Mouse (Mus musculus): Measurements from ENCODE around the gene Cd59b. TPM values are rescaled to one million over a fixed set of nuclear protein-coding genes. Genes with fewer than 3 reads are reported as not detected.

Cd59b gene
- total and polyA plus RNA-seq, 3 experiments = 0.38 TPM; not detected in 2

- H3K9ac ChIP-seq (ENCODE audit: control insufficient read depth, low read depth, low read length, poor library complexity, severe bottlenecking) = peak within 1 kb of the TSS; percentile 88
- H3K4me3 ChIP-seq (ENCODE audit: control insufficient read depth in 1 of 2, insufficient read depth in 1 of 2, low read depth in 2 of 2, low read length in 2 of 2) = peak within 1 kb of the TSS; percentile 97 to 100
- H3K79me2 ChIP-seq (ENCODE audit: control insufficient read depth, insufficient read depth, low read length, poor library complexity) = peaks cover 16% of the 10 kb centered on the region
- H3K27me3 ChIP-seq (ENCODE audit: control insufficient read depth in 1 of 2, insufficient read depth in 2 of 2, low read length in 2 of 2) = no peaks in the 10 kb centered on the region
- peaks cover 8 to 11% of the 10 kb centered on the region in 2 experiments for H3K4me1 ChIP-seq (ENCODE audit: control insufficient read depth in 1 of 2, insufficient read depth in 2 of 2, low read length in 2 of 2)
- TF ChIP-seq CHD1 (IDR thresholded peaks at IDR 0.05; ENCODE audit: low read depth, low read length) (0 out of 2 replicates have a peak, but pooled peaks have one; percentile 33), GATA1 (IDR thresholded peaks at IDR 0.05; ENCODE audit: low read depth, low read length) (no peak)
- peaks cover 0 to 15% of the 10 kb centered on the region in 2 experiments for H3K36me3 ChIP-seq (ENCODE audit: control insufficient read depth in 1 of 2, insufficient read depth in 2 of 2, low read length in 2 of 2)
- H3K9me3 ChIP-seq (replicated peaks; ENCODE audit: insufficient read depth, low read length) = no peaks in the 10 kb centered on the region
- DNase-seq (ENCODE audit: low read depth, low spot score) = peak; percentile 61
- peak within 1 kb of the TSS; percentile 58 for H3K27ac ChIP-seq (ENCODE audit: control insufficient read depth, low read depth, low read length)
These were observed 41.4 kb upstream of the Cd59b start, which contains the start of gene 4931422A03Rik for GRCm38 (mm10) chr2:104028139-104028723. Gene 4931422A03Rik, minus strand, starts transcription at chr2:104028361.

- Histone ChIP-seq H3K4me3 (ENCODE audit: control insufficient read depth in 1 of 2, insufficient read depth in 1 of 2, low read depth in 2 of 2, low read length in 2 of 2) (peak overlapping the region; percentile 97 to 100; a peak in 3 of 4 replicates), H3K27me3 (ENCODE audit: control insufficient read depth in 1 of 2, insufficient read depth in 2 of 2, low read length in 2 of 2) (no peaks in the 10 kb centered on the region), H3K79me2 (ENCODE audit: control insufficient read depth, insufficient read depth, low read length, poor library complexity) (peaks cover 16% of the 10 kb centered on the region), H3K9ac (ENCODE audit: control insufficient read depth, low read depth, low read length, poor library complexity, severe bottlenecking) (peak overlapping the region; percentile 88), H3K27ac (ENCODE audit: control insufficient read depth, low read depth, low read length) (no peak overlapping the region), H3K4me1 (ENCODE audit: control insufficient read depth in 1 of 2, insufficient read depth in 2 of 2, low read length in 2 of 2) (peaks cover 8 to 11% of the 10 kb centered on the region in 2 experiments), H3K36me3 (ENCODE audit: control insufficient read depth in 1 of 2, insufficient read depth in 2 of 2, low read length in 2 of 2) (peaks cover 2 to 14% of the 10 kb centered on the region in 2 experiments), H3K9me3 (replicated peaks; ENCODE audit: insufficient read depth, low read length) (no peaks in the 10 kb centered on the region)
- DNase-seq (ENCODE audit: low read depth, low spot score) = peak; percentile 73
- TF ChIP-seq POLR2A (IDR thresholded peaks at IDR 0.05; ENCODE audit: control insufficient read depth in 1 of 2, insufficient read depth in 1 of 2, low read depth in 1 of 2, low read length in 2 of 2, poor library complexity in 1 of 2) (no peak), KAT2A (conservative IDR thresholded peaks at IDR 0.05; ENCODE audit: low read depth, low read length) (no peak), EP300 (IDR thresholded peaks at IDR 0.05; ENCODE audit: low read depth in 1 of 2, low read length in 2 of 2) (peak; percentile 65 to 81), MXI1 (IDR thresholded peaks at IDR 0.05; ENCODE audit: low read depth, low read length) (peak; percentile 92; the same call in 1 of the 2 replicates), ZC3H11A (IDR thresholded peaks at IDR 0.05; ENCODE audit: low read depth, low read length) (no peak), MYB (IDR thresholded peaks at IDR 0.05; ENCODE audit: low read depth, low read length) (no peak), TBP (IDR thresholded peaks at IDR 0.05; ENCODE audit: low read depth, low read length) (no peak), GATA1 (IDR thresholded peaks at IDR 0.05; ENCODE audit: low read depth, low read length) (peak; percentile 86), HCFC1 (IDR thresholded peaks at IDR 0.05; ENCODE audit: low read depth, low read length) (peak; percentile 29; the same call in 1 of the 2 replicates), CHD2 (IDR thresholded peaks at IDR 0.05; ENCODE audit: low read length) (no peak), E2F4 (IDR thresholded peaks at IDR 0.05; ENCODE audit: borderline replicate concordance, low read depth, low read length) (no peak), UBTF (IDR thresholded peaks at IDR 0.05; ENCODE audit: borderline replicate concordance, insufficient read depth, low read depth, low read length) (no peak), TAL1 (IDR thresholded peaks at IDR 0.05; ENCODE audit: low read length) (peak; percentile 89), BHLHE40 (IDR thresholded peaks at IDR 0.05; ENCODE audit: borderline replicate concordance, low read depth, low read length) (peak; percentile 73; the same call in 1 of the 2 replicates), GABPA (IDR thresholded peaks at IDR 0.05; ENCODE audit: low read depth, low read length) (no peak), RAD21 (IDR thresholded peaks at IDR 0.05; ENCODE audit: low read depth, low read length) (no peak), NELFE (IDR thresholded peaks at IDR 0.05; ENCODE audit: low read depth, low read length) (0 out of 2 replicates have a peak, but pooled peaks have one; percentile 28), TCF12 (IDR thresholded peaks at IDR 0.05; ENCODE audit: low read depth, low read length) (peak; percentile 88), MYC (IDR thresholded peaks at IDR 0.05; ENCODE audit: low read depth, low read length) (peak; percentile 90), CTCF (IDR thresholded peaks at IDR 0.05 in 2 of 3, conservative IDR thresholded peaks at IDR 0.05 in 1 of 3; ENCODE audit: control insufficient read depth in 1 of 3, insufficient read depth in 1 of 3, low read depth in 2 of 3, low read length in 3 of 3, poor library complexity in 1 of 3, severe bottlenecking in 1 of 3) (no peak), MAX (IDR thresholded peaks at IDR 0.05; ENCODE audit: low read length) (peak; percentile 86), SIN3A (IDR thresholded peaks at IDR 0.05; ENCODE audit: low read length) (peak; percentile 92), SMC3 (IDR thresholded peaks at IDR 0.05; ENCODE audit: low read depth, low read length) (no peak), NRF1 (IDR thresholded peaks at IDR 0.05; ENCODE audit: insufficient read depth, low read depth, low read length, poor library complexity, severe bottlenecking) (no peak), ZKSCAN1 (IDR thresholded peaks at IDR 0.05; ENCODE audit: low read depth, low read length) (no peak), POLR2AphosphoS2 (IDR thresholded peaks at IDR 0.05; ENCODE audit: low read length) (no peak), CHD1 (IDR thresholded peaks at IDR 0.05; ENCODE audit: low read depth, low read length) (no peak), MAZ (IDR thresholded peaks at IDR 0.05; ENCODE audit: low read depth, low read length) (0 out of 2 replicates have a peak, but pooled peaks have one; percentile 40), USF2 (IDR thresholded peaks at IDR 0.05; ENCODE audit: borderline replicate concordance in 1 of 2, insufficient read depth in 1 of 2, low read depth in 1 of 2, low read length in 2 of 2) (no peak), ZNF384 (IDR thresholded peaks at IDR 0.05; ENCODE audit: low read depth, low read length) (no peak), USF1 (IDR thresholded peaks at IDR 0.05; ENCODE audit: low read depth, low read length) (no peak)
These were observed 40.6 kb upstream of the Cd59b start for GRCm38 (mm10) chr2:104029074-104029473.

Measured in MEL (cell line).